Mouse (Mus musculus): Measurements from ENCODE around the gene Pde2a. TPM values are rescaled to one million over a fixed set of nuclear protein-coding genes. Genes with fewer than 3 reads are reported as not detected.

Pde2a gene
- polyA plus RNA-seq, 1 experiment, result 49.3 TPM

DNA sequence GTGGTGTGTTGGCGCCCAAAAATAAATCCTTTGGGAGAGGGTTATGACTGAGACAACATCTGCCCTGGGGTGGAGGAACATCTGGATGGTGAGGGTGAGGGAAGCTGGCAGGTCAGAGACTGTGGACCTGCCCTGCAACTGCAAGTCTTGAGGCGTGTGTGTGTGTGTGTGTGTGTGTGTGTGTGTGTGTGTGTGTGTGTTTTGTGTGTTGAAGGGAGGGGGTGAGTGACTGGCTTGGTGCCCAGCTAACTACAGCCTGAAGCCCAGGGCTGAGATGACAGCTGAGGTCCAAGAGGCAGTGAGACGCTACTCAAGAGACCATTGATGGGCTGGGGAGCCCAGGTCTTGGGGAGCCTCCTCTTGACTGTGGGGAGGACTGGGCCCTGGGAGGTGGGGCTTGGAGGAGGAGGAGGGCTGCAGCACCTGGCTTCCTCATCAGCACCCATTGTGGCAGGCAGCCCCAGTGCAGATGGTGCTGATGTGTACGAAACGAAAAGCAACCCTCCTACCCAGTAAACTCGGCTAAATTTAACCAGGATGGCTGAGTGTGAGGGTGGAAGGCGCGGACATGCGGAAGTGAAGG is 61.1 kb downstream of the Pde2a start:
- Histone ChIP-seq H3K36me3 (ENCODE audit: control insufficient read depth, insufficient read depth) (no peaks in the 10 kb centered on the region), H3K79me2 (ENCODE audit: control insufficient read depth, insufficient read depth) (no peaks in the 10 kb centered on the region), H3K27me3 (ENCODE audit: control insufficient read depth, insufficient read depth, insufficient read length) (no peaks in the 10 kb centered on the region), H3ac (ENCODE audit: control insufficient read depth, insufficient read length) (no peak overlapping the region), H3K4me2 (ENCODE audit: low read depth) (no peak overlapping the region), H3K4me3 (no peak overlapping the region)
- TF ChIP-seq MYOG (IDR thresholded peaks at IDR 0.05; ENCODE audit: control insufficient read depth in 1 of 3, insufficient read depth in 1 of 3, insufficient read length in 2 of 3, low read depth in 2 of 3), result peak in 1 of 3 experiments; percentile 5
- peak in 1 of 3 experiments; percentile 50 for TF ChIP-seq MYOD1 (IDR thresholded peaks at IDR 0.05; ENCODE audit: control insufficient read depth in 1 of 3, insufficient read length in 2 of 3, low read depth in 2 of 3)
- no peak for TF ChIP-seq TCF12 (IDR thresholded peaks at IDR 0.05; ENCODE audit: insufficient read depth, poor library complexity, severe bottlenecking)

DNA sequence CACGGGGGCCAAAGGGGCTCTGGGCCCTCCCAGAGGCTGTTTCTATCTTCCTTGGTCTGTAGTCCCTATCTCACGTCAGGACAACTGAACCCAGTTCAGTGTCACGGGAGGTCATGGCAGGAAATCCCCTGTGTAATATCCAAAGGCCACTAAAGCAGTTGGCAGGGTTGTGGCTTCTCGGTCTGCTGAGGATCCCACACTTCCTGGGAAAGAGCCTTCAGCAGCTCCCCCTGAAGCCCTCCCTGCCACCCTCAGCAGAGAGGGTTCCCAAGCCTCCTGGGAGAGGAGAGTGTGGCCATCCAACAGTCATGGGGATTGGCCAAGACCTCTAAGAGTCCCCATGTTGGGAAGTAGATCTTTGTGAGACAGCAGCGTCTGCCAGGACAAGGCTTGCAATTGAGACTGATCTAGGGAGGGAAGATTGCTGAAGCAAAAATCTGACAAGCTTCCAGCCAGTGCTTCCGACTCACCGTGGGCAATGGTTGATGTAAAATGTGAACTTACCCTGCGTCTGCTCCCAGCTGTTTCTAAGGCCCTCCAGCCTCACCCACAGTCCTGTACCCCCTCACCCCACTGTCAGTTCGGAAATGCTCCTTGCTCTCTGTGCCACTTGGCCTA is 62.1 kb downstream of the Pde2a start:
- H3ac ChIP-seq (ENCODE audit: control insufficient read depth, insufficient read length), result no peak overlapping the region
- no peaks in the 10 kb centered on the region for H3K36me3 ChIP-seq (ENCODE audit: control insufficient read depth, insufficient read depth)
- TF ChIP-seq MYOD1 (IDR thresholded peaks at IDR 0.05; ENCODE audit: control insufficient read depth in 1 of 3, insufficient read length in 2 of 3, low read depth in 2 of 3) (no peak), TCF12 (IDR thresholded peaks at IDR 0.05; ENCODE audit: insufficient read depth, poor library complexity, severe bottlenecking) (no peak), POLR2AphosphoS2 (IDR thresholded peaks at IDR 0.05; ENCODE audit: insufficient read length, low read depth) (no peak), MAX (IDR thresholded peaks at IDR 0.05; ENCODE audit: low read depth) (no peak), MYOG (IDR thresholded peaks at IDR 0.05; ENCODE audit: control insufficient read depth in 1 of 3, insufficient read depth in 1 of 3, insufficient read length in 2 of 3, low read depth in 2 of 3) (no peak), E2F4 (IDR thresholded peaks at IDR 0.05; ENCODE audit: insufficient read depth) (no peak), CEBPB (IDR thresholded peaks at IDR 0.05; ENCODE audit: insufficient read depth, poor library complexity, severe bottlenecking) (no peak), POLR2A (IDR thresholded peaks at IDR 0.05; ENCODE audit: insufficient read length, low read depth) (no peak), TCF3 (IDR thresholded peaks at IDR 0.05; ENCODE audit: insufficient read length, low read depth) (no peak), REST (IDR thresholded peaks at IDR 0.05; ENCODE audit: insufficient read depth, insufficient read length) (no peak), USF1 (IDR thresholded peaks at IDR 0.05; ENCODE audit: low read depth) (no peak), SRF (IDR thresholded peaks at IDR 0.05; ENCODE audit: control insufficient read depth, insufficient read length, low read depth) (no peak)
- H3K79me2 ChIP-seq (ENCODE audit: control insufficient read depth, insufficient read depth), result no peaks in the 10 kb centered on the region
- H3K4me2 ChIP-seq (ENCODE audit: low read depth), result no peak overlapping the region
- no peaks in the 10 kb centered on the region for H3K27me3 ChIP-seq (ENCODE audit: control insufficient read depth, insufficient read depth, insufficient read length)
- H3K4me3 ChIP-seq, result no peak overlapping the region

DNA sequence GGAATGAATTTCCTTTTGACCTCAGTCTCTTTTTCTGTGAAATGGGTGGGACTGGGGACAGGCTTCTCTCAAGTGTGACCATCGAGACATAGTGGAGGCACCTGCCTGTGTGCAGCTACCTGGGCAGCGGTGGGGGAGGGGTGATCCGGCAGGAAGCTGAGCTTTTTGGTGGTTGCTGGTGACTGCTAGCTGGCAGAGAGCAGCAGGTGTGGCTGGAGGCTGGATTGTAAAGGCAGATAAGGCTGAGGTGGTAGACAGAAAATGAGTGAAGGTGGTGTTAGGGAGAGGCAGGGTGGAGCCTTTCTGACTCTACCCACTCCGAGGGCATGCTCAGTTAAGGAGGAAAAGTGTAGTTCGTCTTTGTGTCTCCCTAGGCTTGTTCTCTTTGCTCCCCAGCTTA is 65.6 kb downstream of the Pde2a start:
- H3K27me3 ChIP-seq (ENCODE audit: control insufficient read depth, insufficient read depth, insufficient read length), result no peaks in the 10 kb centered on the region
- no peak overlapping the region for H3K4me2 ChIP-seq (ENCODE audit: low read depth)
- no peaks in the 10 kb centered on the region for H3K36me3 ChIP-seq (ENCODE audit: control insufficient read depth, insufficient read depth)
- H3K4me3 ChIP-seq, result no peak overlapping the region
- no peaks in the 10 kb centered on the region for H3K79me2 ChIP-seq (ENCODE audit: control insufficient read depth, insufficient read depth)
- no peak overlapping the region for H3ac ChIP-seq (ENCODE audit: control insufficient read depth, insufficient read length)
- TF ChIP-seq MYOG (IDR thresholded peaks at IDR 0.05; ENCODE audit: control insufficient read depth in 1 of 3, insufficient read depth in 1 of 3, insufficient read length in 2 of 3, low read depth in 2 of 3), result no peak
- TF ChIP-seq SRF (IDR thresholded peaks at IDR 0.05; ENCODE audit: control insufficient read depth, insufficient read length, low read depth), result no peak
- no peak for TF ChIP-seq POLR2AphosphoS2 (IDR thresholded peaks at IDR 0.05; ENCODE audit: insufficient read length, low read depth)
- no peak for TF ChIP-seq MYOD1 (IDR thresholded peaks at IDR 0.05; ENCODE audit: control insufficient read depth in 1 of 3, insufficient read length in 2 of 3, low read depth in 2 of 3)
- TF ChIP-seq MAX (IDR thresholded peaks at IDR 0.05; ENCODE audit: low read depth), result no peak
- no peak for TF ChIP-seq E2F4 (IDR thresholded peaks at IDR 0.05; ENCODE audit: insufficient read depth)
- no peak for TF ChIP-seq TCF12 (IDR thresholded peaks at IDR 0.05; ENCODE audit: insufficient read depth, poor library complexity, severe bottlenecking)
- TF ChIP-seq USF1 (IDR thresholded peaks at IDR 0.05; ENCODE audit: low read depth), result no peak
- no peak for TF ChIP-seq CEBPB (IDR thresholded peaks at IDR 0.05; ENCODE audit: insufficient read depth, poor library complexity, severe bottlenecking)
- no peak for TF ChIP-seq TCF3 (IDR thresholded peaks at IDR 0.05; ENCODE audit: insufficient read length, low read depth)

DNA sequence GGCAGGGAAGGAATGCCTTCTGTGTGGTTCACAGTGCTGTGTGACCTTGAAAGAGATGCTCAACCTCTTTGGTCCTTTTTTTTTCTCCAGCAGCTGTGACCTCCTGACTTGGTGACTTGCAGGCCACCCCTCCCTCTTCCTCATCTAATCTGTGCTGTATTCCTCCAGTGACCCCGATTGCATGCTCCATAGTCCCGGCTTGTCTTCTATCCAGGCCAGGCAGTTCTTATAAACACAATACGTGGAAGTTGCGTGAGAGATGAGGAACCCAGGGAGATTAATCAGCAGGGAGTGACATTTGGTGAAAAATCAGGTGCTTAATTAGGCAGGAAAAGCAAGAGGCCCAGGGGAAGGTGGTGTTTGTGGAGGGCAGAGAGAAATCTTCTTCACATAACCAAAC is 69.5 kb downstream of the Pde2a start:
- Histone ChIP-seq H3K36me3 (ENCODE audit: control insufficient read depth, insufficient read depth) (no peaks in the 10 kb centered on the region), H3K4me2 (ENCODE audit: low read depth) (no peak overlapping the region), H3K4me3 (no peak overlapping the region), H3ac (ENCODE audit: control insufficient read depth, insufficient read length) (no peak overlapping the region), H3K27me3 (ENCODE audit: control insufficient read depth, insufficient read depth, insufficient read length) (peaks cover 4% of the 10 kb centered on the region), H3K79me2 (ENCODE audit: control insufficient read depth, insufficient read depth) (no peaks in the 10 kb centered on the region)
- TF ChIP-seq TCF3 (IDR thresholded peaks at IDR 0.05; ENCODE audit: insufficient read length, low read depth) (no peak), MAX (IDR thresholded peaks at IDR 0.05; ENCODE audit: low read depth) (no peak), POLR2A (IDR thresholded peaks at IDR 0.05; ENCODE audit: insufficient read length, low read depth) (no peak), CEBPB (IDR thresholded peaks at IDR 0.05; ENCODE audit: insufficient read depth, poor library complexity, severe bottlenecking) (no peak), MYOG (IDR thresholded peaks at IDR 0.05; ENCODE audit: control insufficient read depth in 1 of 3, insufficient read depth in 1 of 3, insufficient read length in 2 of 3, low read depth in 2 of 3) (no peak), SRF (IDR thresholded peaks at IDR 0.05; ENCODE audit: control insufficient read depth, insufficient read length, low read depth) (no peak), POLR2AphosphoS2 (IDR thresholded peaks at IDR 0.05; ENCODE audit: insufficient read length, low read depth) (no peak), TCF12 (IDR thresholded peaks at IDR 0.05; ENCODE audit: insufficient read depth, poor library complexity, severe bottlenecking) (no peak), E2F4 (IDR thresholded peaks at IDR 0.05; ENCODE audit: insufficient read depth) (no peak), MYOD1 (IDR thresholded peaks at IDR 0.05; ENCODE audit: control insufficient read depth in 1 of 3, insufficient read length in 2 of 3, low read depth in 2 of 3) (no peak), USF1 (IDR thresholded peaks at IDR 0.05; ENCODE audit: low read depth) (no peak), REST (IDR thresholded peaks at IDR 0.05; ENCODE audit: insufficient read depth, insufficient read length) (no peak)

Measured in myocyte (in vitro differentiated cells).